Mouse (Mus musculus) left cerebral cortex, postnatal 36 days (tissue): ENCODE results near the gene Clic3. TPM values are rescaled to one million over a fixed set of nuclear protein-coding genes. Genes with fewer than 3 reads are reported as not detected.
"Not testable (repeated sequence)": the region's sequence is repeated elsewhere in the genome, so short reads cannot be mapped to it uniquely, and the experiment has no call there.

ENCODE experiments used
- DNase-seq, 2 experiments: peaks; one replicate each; pipeline ENCODE4 v3.0.0; 2021 to 2022; ENCODE audit warnings: low spot score in 2 of 2, mixed read lengths in 1 of 2
- intact Hi-C: fragments of 180-260 bp; cut with DNase I; formaldehyde crosslinking; loops from one replicate; pipeline ENCODE4 v1.15.1; 2025
- total RNA-seq, 2 experiments: library from RNA; stranded (reverse); gene quantifications; 2 replicates each; pipeline ENCODE4 v1.2.3; 2021

Gene Clic3
- total RNA-seq: under 1 TPM in 1 of 2 experiments, not detected in 1; 0.69 TPM

DNA sequence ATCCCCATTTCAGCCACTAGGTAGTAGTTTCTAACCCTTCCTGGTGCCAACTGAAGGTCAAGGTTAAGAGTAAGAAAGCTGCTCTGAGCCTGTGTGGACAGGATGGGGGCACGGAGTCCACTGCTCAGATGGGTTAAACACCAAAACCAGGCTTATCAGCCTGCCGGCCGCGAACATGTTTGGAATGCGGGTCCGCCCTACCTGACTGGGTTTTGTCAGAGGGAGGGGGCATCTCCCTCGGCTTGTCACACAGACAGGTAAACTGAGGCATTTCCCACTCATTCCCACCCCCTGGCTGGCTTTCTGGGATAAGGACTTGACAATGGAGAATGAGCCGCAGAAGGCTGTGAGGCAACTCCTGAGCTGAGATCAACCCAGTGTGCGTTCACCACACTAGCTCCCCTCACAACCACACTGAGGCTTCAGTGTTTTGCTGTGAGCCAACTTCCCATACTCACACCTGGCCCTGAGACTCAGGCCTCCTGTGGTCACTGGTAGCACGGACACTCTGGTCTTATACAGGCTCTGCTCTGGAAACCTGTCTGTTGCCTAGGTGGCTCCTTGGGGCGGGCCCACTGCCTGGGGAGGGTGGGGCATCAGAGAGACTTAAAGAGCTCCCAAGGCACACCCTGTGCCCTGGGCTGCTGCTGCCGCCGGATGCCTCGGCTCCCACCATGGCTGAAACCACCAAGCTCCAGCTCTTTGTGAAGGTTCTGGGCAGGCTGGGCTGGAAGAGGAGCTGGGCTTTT is at the start of gene Clic3:
Gene Clic3, plus strand, starts transcription at position 634 of the 749 bp plus-strand sequence.
- no peak for DNase-seq
- intact Hi-C loops: no loop called here

DNA sequence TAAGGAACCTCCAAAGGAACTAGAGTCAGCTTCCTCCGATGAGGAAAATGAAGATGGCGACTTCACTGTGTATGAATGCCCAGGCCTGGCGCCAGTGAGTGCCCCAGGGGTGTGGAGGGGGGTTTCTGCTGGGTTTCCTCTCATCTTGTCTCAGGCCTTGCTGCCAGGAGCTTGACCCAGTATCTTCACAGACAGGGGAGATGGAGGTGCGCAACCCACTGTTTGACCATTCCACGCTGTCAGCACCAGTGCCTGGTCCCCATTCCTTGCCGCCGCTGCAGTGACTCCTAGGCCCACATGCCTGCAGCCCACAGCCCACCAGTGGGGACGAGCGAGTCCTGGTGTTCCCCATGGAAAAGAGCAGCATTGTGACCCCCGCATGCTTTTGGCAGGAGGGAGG is 47.7 kb upstream of the Clic3 start:
- no peak for DNase-seq
- intact Hi-C loops: no loop called here

DNA sequence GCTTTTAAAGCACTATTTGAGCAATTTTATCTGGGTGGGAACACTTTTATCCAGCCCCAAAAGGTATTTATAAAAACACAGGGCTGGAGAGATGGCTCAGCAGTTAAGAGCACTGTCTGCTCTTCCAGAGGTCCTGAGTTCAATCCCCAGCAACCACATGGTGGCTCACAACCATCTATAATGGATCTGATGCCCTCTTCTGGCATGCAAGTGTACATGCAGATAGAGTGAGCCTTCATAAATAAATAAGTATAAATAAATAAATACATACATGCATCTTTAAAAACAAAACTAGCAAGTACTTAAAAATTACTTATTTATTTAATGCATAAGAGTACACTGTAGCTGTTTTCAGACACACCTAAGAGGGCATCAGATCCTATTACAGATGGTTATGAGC is 43.2 kb upstream of the Clic3 start:
- intact Hi-C loops, DNase-seq: not testable (repeated sequence)

DNA sequence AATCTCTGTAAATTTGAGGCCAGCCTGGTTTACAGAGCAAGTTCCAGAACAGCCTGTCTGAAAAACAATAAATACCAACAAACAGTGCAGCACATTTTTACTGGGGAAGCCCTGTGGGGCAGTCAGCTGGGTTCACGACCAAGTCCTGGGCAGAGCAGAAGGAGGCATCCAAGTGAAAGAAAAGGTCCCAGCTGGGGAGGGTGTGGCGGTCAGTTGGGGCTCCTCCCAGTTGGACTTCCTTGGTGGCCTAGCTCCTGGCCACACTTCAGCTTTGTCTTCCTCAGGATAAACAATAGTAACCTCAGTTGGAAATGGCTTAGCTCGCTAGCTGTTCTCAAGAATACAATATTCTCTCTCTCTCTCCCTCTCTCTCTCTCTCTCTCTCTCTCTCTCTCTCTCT is 39.2 kb upstream of the Clic3 start:
- intact Hi-C loops: no loop called here

DNA sequence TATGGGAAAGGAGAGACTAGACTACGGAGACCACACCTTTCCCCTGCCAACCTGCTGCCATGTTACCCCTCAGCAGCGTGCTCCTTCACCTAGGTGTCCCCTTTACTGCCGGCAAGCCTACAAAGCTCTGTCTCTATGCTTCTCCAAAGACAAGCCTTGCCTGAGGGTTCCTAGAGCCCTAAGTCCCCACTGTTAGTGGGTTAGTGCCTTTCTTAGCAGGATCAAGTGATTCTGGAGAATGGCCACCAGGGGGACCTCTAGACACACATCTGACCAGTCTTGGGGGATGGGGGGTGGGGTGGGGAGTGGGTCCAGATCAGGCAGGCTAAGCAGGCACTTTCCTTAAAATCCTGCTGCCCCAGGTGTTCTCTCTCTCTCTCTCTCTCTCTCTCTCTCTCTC is 34.7 kb upstream of the Clic3 start:
- intact Hi-C loops: loop anchor here (10.0 kb wide), 1 partner anchor 73 kb away; the partner anchor contains the start of gene Lcn12

More for the DNA sequence above, 39.2 kb upstream of the Clic3 start:
- DNase-seq: no peak

DNA sequence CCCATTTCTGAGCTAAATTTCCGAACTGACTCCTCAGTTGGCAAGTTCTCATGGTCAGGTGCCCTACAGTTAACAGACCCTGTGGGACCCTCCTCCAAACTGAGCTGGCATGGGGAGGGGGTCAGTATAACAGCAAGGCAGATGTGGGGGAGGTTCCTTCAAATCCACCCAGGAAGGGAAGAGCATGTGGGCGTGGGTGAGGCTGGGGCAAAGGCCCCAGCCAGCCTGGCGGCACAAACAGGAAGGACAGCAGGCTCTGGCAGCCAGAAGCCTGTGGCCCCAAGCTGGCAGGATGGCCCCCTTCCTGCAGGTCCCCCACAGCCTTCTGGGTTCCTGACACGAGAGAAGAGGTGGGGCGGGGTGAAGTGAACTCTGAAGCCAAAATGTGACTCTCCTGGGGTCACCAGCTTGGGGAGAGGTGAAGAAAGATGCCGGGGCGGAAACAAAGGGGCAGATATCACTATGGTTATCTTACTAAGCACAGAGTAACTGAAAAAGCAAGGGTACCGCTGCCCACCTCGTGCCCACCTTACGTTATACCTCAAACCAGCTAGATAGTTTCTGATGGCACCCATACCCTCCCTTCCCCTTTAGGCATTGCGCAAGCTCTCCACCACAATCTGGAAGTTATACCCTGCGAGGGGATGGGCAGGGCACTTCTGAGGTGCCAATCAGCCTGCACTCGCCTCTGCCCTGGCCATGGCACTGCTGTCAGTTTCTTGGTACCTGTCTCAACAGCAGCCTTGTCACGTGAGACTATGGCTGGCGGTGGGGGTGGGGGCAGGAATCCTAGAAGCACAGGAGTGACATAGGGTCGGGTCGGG is 33.8 kb upstream of the Clic3 start, which contains the start of gene Fut7:
Gene Fut7, plus strand, starts transcription at position 681 of the 824 bp plus-strand sequence.
- DNase-seq: no peak
- intact Hi-C loops: loop anchor here (10.0 kb wide), 1 partner anchor 72 kb away; the partner anchor contains the start of gene Lcn12

More for the DNA sequence above, 34.7 kb upstream of the Clic3 start:
- DNase-seq: no peak

DNA sequence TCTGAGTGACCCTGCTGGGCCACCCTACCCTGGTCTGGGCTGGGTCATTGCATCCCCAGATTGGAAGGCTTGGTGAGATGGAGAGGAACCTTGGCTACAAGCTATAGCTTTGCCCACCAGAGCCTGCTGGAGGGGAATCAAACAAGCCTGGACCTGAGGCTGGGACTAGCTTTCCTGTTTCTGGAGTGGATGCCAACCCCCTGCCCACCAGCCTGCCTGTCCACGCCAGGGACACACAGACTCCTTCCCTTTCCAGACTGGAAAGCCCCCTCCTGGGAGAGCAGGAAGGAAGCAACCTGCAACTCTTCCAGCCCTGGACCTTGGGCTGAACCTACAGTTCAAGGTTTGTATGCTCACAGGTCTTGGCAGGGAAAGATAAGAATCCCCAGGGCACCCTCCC is 33.0 kb upstream of the Clic3 start:
- intact Hi-C loops: loop anchor here (10.0 kb wide), 1 partner anchor 71 kb away; the partner anchor contains the start of gene Lcn12
- DNase-seq: no peak

DNA sequence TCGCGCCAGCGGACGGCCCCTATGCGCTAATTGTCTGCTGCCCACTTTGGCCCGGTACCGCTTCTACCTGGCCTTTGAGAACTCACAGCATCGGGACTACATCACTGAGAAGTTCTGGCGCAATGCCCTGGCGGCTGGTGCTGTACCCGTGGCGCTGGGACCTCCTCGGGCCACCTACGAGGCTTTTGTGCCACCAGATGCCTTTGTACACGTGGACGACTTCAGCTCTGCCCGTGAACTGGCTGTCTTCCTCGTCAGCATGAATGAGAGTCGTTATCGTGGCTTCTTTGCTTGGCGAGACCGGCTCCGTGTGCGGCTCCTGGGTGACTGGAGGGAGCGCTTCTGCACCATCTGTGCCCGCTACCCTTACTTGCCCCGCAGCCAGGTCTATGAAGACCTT is 31.2 kb upstream of the Clic3 start:
- intact Hi-C loops: loop anchor here (5.0 to 10.0 kb wide), 2 partner anchors 69 to 122 kb away; partner anchors contain the start of genes Lcn12 and Traf2
- DNase-seq: no peak

DNA sequence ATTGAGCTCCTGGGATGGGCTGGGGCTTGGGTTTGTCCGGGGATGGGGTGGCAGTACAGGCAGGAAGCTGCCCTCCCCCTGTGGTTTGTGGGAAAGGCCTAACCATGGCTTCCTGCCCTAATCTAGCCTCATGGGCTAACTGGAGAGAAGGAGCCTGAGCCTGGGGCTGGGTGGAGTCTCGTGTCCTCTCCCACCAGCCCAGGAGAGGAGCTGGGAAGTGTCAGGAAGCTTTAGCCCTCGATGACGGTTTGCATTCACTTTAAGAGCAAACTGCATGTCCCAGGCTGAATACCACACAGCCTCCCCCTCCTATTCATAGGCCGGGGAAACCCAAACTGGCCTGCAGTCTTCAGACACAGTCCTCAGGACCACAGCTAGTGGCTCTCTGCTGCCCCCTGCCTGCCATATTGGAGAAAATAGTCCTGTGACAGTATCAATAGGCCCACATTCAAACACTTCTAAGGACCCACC is 29.9 kb upstream of the Clic3 start:
- intact Hi-C loops: loop anchor here (5.0 to 10.0 kb wide), 2 partner anchors 68 to 121 kb away; partner anchors contain the start of genes Lcn12 and Traf2
- peak; percentile 41 to 52 for DNase-seq

DNA sequence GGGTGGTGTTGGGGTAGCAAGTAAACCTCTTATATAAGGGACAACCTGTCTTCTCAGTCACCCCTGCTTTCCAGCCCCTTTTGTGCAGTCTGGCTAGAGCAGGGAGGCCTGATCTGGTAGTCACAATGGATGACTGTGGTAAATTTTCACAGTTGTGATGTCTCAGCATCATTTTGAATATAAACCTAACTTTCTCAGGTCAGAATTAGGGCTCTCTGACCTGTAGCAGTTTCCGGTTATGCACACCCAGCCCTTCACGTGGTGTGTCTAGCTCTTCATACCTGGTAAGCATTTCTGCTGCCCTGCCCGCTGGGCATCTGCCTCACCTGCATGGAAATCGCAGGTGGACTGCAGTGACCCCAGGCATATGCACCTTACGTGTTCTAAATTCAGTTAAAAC is 29.4 kb upstream of the Clic3 start:
- no peak for DNase-seq
- intact Hi-C loops: loop anchor here (5.0 to 10.0 kb wide), 2 partner anchors 68 to 120 kb away; partner anchors contain the start of genes Lcn12 and Traf2

DNA sequence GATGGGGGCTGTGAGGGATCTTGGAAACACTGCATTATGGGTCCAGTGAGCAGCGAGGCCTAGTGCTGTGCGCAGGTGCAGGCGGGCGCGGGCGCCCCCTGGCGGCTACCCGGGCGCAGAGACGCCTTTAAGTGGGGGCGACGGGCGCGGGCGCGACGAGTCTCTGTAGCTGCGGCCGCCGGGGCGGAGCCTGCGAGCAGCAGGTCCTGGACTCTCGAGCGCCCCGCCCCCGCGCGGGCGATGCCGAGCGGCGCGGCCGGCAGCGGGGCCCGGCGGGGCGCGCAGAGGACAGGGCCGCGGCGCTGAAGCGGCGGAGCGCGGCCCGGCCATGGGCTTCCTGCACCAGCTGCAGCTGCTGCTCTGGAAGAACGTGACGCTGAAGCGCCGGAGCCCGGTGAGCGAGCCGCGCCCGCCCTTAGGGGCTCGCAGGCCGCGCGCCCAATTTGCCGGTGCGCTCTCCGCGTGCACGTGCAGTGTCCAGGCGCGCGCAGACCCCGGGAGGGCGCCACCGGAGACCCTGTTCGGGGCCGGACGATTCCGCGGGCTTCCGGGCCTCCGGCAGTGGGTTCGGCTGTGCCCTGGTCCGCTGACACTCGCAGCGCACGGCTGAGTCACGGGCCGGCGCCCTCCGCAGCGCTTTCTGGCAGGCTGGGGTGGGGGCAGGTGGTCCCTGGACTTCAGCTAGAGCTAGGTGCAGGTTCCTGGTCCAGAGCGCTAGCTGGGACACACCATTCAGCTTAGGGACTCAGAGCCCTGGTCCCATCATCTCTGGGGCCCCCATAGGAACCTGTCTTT is 28.0 kb upstream of the Clic3 start, which contains the start of gene Abca2:
Gene Abca2, plus strand, starts transcription at position 262 of the 795 bp plus-strand sequence.
- peak; percentile 96 to 97 for DNase-seq
- intact Hi-C loops: loop anchor here (5.0 to 10.0 kb wide), 2 partner anchors 66 to 119 kb away; partner anchors contain the start of genes Lcn12 and Traf2

DNA sequence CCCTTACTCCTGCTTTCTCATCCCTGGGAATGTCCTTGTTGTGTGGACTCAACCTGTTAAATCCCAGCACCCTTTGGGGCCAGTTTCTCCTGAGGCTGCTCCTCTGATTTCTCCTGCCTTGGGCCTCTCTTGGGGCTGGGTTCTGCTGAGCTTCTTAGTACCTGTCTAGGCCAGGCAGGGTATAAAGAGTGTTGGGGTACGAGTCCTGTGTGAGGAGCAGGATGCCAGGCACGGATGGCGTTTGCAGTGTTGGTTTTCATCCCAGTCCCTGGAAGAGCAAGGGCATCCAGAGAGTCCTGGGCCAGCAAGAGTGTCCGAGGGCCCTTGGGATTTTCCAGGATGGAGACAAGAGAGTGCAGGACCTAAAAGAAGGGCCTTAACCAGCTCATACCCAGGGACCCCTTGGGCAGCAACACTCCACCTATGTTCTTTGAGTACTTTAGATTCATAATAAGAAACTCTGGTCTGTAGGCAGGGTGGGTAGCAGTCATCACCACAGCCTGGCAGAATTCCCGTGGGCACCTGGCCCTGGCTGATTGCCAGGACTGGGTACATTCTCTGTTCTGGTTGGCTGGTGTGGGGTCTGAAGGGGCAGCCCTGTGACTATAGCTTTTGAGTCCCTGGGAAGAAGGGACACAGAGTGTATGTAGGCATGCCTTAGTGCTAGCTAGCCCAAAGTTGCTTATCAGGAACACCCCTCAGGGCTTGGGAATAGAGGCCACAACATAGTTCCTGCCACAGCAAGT is 27.0 kb upstream of the Clic3 start:
- intact Hi-C loops: loop anchor here (2.0 to 10.0 kb wide), 3 partner anchors 31 to 118 kb away; partner anchors contain the start of genes Lcn12, Paxx and Traf2
- DNase-seq: no peak

DNA sequence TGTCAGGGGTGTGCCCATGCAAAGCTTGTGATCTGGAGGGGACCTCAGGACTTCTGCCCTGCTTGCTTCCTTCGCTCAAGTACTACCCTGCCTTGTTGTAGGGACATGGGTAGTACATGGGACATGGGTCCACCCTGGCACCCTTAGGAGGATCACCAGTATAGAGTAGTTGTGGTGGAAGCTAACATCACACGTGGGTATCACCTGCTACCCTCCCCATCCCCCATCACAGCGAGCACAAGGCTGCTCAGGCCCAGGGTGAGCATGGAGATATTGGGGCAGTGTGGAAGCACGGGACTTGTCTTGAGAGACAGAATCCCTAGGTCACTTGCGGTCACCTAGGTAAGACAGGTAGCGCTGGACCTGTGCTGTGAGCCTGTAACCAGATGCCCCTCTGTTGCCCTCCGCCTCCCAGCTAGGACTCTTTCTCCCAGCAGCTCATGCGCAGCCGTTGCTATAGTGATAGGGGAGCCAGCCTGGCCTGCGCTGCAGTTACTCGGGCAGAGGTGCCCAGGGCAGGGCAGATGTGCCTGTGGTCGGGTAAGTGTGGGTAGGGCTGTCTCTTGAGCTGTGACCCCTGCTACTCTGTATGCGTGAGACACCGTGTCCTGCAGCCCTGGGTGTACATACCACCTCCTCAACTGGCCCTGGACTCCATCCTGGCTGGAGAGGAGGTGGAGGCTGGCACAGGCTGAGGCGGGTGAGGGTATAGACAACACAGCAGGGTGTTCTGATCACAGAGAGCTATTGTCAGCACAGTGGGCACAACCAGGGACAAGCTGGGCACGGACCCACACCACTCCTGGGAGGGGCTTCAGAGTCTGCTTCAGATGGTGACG is 26.0 kb upstream of the Clic3 start:
- intact Hi-C loops: loop anchor here (2.0 kb wide), 1 partner anchor 30 kb away; the partner anchor contains the start of gene Paxx
- peak in 1 of 2 experiments; percentile 33 for DNase-seq

DNA sequence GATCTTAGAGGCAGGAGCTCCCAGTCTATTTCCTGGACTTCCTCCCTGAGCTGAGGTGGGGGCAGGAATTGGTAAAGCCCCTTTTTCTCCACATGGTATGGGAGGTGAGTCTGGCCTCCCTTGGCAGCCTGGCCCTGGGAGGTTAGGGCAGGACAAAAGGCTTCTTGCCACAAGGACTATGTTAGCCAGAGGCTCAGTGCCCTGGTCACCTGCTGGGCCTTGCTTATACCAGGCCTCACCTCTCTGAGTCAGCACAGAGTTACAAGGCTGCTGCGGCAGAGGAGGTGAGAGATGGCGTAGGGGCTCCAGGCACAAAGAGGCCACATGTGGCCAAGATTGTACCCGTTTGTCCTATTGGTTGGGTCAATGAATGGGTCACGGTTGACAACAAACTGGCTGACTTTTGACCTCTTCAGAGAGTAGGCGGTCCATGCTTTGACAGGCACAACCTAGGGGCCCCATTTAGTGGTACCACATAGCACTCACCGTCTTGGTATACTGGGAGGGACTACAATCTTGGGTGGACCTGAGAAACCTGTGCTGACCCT is 25.3 kb upstream of the Clic3 start:
- no peak for DNase-seq
- intact Hi-C loops: loop anchor here (2.0 kb wide), 1 partner anchor 29 kb away; the partner anchor contains the start of gene Paxx

DNA sequence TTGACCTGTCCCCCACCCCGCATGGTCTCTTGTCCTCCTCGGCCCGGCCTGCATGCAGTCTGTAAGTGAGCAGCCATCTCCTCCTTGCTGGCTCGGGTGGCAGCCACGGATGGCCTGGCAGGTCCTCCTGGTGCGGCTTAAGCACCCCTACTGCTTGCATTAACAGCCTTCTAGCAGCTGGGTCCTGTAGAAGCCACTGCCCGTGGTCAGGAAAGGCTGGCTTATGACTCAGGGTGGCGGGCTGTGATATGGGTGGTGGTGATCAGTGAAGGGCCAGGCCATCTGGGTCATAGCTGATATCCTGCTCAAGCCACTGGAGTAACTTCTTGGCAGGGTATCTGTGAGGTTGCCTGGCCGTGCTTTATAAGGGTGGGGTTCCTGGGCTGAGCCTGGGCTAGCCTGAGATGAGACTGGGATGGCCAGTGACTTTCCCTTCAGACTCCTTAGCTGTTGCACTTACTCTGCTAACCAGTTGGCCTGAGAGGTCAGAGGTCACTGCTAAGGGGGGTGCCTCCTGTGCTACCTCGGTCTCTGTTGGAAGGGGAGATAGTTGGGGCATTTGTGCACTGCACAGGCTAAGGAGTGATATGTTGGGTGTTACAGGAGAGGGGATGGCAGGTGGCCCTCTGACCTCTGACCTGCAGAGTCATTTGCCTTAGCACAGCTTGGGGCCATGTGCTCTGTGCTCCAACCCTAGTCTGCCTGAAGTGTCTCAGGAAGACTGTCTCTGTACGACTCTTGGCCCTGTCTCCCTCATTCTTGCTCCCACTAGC is 24.1 kb upstream of the Clic3 start:
- intact Hi-C loops: no loop called here
- DNase-seq: no peak

DNA sequence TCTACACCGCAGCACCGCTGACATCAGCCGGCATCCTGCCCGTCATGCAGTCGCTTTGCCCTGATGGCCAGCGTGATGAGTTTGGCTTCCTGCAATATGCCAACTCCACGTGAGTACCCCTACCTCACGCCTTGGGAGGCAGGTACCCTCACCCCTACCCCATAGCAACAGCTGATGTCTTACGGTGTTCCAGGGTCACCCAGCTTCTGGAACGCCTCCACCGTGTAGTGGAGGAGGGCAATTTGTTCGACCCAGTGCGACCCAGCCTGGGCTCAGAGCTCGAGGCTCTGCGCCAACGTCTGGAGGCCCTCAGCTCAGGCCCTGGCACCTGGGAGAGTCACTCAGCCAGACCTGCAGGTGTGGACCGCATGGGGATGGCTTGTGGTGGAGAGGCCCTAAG is 23.5 kb upstream of the Clic3 start:
- intact Hi-C loops: no loop called here
- no peak for DNase-seq
